Mouse (Mus musculus): ENCODE data around the gene Myo9b. TPM values are rescaled to one million over a fixed set of nuclear protein-coding genes. Genes with fewer than 3 reads are reported as not detected.
A peak's percentile ranks its signal among the peaks of the same experiment; 100 is the strongest.
"Not testable (repeated sequence)": the region's sequence is repeated elsewhere in the genome, so short reads cannot be mapped to it uniquely, and the experiment has no call there.

The Myo9b gene
- polyA plus RNA-seq, 1 experiment: 51.9 TPM

- TF ChIP-seq CTCF (IDR thresholded peaks at IDR 0.05; ENCODE audit: borderline replicate concordance, extremely low read depth, insufficient read depth, insufficient read length): no peak
- TF ChIP-seq POLR2A (IDR thresholded peaks at IDR 0.05; ENCODE audit: borderline replicate concordance, extremely low read depth, insufficient read depth, insufficient read length, poor library complexity, severe bottlenecking): no peak
- DNase-seq (ENCODE audit: low read depth): no peak
Measured at GRCm38 (mm10) chr8:71303632-71304031, 31.1 kb downstream of the Myo9b start.

GRCm38 (mm10) chr8:71305988-71306387, 33.5 kb downstream of the Myo9b start:
- TF ChIP-seq CTCF (IDR thresholded peaks at IDR 0.05; ENCODE audit: borderline replicate concordance, extremely low read depth, insufficient read depth, insufficient read length) (no peak), POLR2A (IDR thresholded peaks at IDR 0.05; ENCODE audit: borderline replicate concordance, extremely low read depth, insufficient read depth, insufficient read length, poor library complexity, severe bottlenecking) (no peak)
- no peak for DNase-seq (ENCODE audit: low read depth)

- TF ChIP-seq CTCF (IDR thresholded peaks at IDR 0.05; ENCODE audit: borderline replicate concordance, extremely low read depth, insufficient read depth, insufficient read length): no peak
- no peak for TF ChIP-seq POLR2A (IDR thresholded peaks at IDR 0.05; ENCODE audit: borderline replicate concordance, extremely low read depth, insufficient read depth, insufficient read length, poor library complexity, severe bottlenecking)
- no peak for DNase-seq (ENCODE audit: low read depth)
Measured at GRCm38 (mm10) chr8:71307371-71307770, 34.9 kb downstream of the Myo9b start.

- TF ChIP-seq CTCF (IDR thresholded peaks at IDR 0.05; ENCODE audit: borderline replicate concordance, extremely low read depth, insufficient read depth, insufficient read length) (no peak), POLR2A (IDR thresholded peaks at IDR 0.05; ENCODE audit: borderline replicate concordance, extremely low read depth, insufficient read depth, insufficient read length, poor library complexity, severe bottlenecking) (no peak)
- no peak for DNase-seq (ENCODE audit: low read depth)
Measured at GRCm38 (mm10) chr8:71307913-71308312, 35.4 kb downstream of the Myo9b start.

GRCm38 (mm10) chr8:71310446-71310845, 37.9 kb downstream of the Myo9b start:
- TF ChIP-seq CTCF (IDR thresholded peaks at IDR 0.05; ENCODE audit: borderline replicate concordance, extremely low read depth, insufficient read depth, insufficient read length) (no peak), POLR2A (IDR thresholded peaks at IDR 0.05; ENCODE audit: borderline replicate concordance, extremely low read depth, insufficient read depth, insufficient read length, poor library complexity, severe bottlenecking) (no peak)
- no peak for DNase-seq (ENCODE audit: low read depth)

- DNase-seq (ENCODE audit: low read depth): peak; percentile 14
- TF ChIP-seq POLR2A (IDR thresholded peaks at IDR 0.05; ENCODE audit: borderline replicate concordance, extremely low read depth, insufficient read depth, insufficient read length, poor library complexity, severe bottlenecking): no peak
Measured at GRCm38 (mm10) chr8:71312700-71313099, 40.2 kb downstream of the Myo9b start.

- TF ChIP-seq CTCF (IDR thresholded peaks at IDR 0.05; ENCODE audit: borderline replicate concordance, extremely low read depth, insufficient read depth, insufficient read length) (no peak), POLR2A (IDR thresholded peaks at IDR 0.05; ENCODE audit: borderline replicate concordance, extremely low read depth, insufficient read depth, insufficient read length, poor library complexity, severe bottlenecking) (no peak)
- DNase-seq (ENCODE audit: low read depth): no peak
Measured at GRCm38 (mm10) chr8:71313951-71314350, 41.4 kb downstream of the Myo9b start.

GRCm38 (mm10) chr8:71315972-71316371, 43.5 kb downstream of the Myo9b start:
- TF ChIP-seq CTCF (IDR thresholded peaks at IDR 0.05; ENCODE audit: borderline replicate concordance, extremely low read depth, insufficient read depth, insufficient read length) (no peak), POLR2A (IDR thresholded peaks at IDR 0.05; ENCODE audit: borderline replicate concordance, extremely low read depth, insufficient read depth, insufficient read length, poor library complexity, severe bottlenecking) (no peak)
- no peak for DNase-seq (ENCODE audit: low read depth)

GRCm38 (mm10) chr8:71316486-71317031, 44.0 kb downstream of the Myo9b start:
- TF ChIP-seq POLR2A (IDR thresholded peaks at IDR 0.05; ENCODE audit: borderline replicate concordance, extremely low read depth, insufficient read depth, insufficient read length, poor library complexity, severe bottlenecking): no peak
- no peak for TF ChIP-seq CTCF (IDR thresholded peaks at IDR 0.05; ENCODE audit: borderline replicate concordance, extremely low read depth, insufficient read depth, insufficient read length)
- DNase-seq (ENCODE audit: low read depth): no peak

GRCm38 (mm10) chr8:71318610-71319009, 46.1 kb downstream of the Myo9b start:
- not testable (repeated sequence) for DNase-seq (ENCODE audit: low read depth)

- not testable (repeated sequence) for DNase-seq (ENCODE audit: low read depth)
Measured at GRCm38 (mm10) chr8:71319760-71320159, 47.2 kb downstream of the Myo9b start.

GRCm38 (mm10) chr8:71322939-71323338, 50.4 kb downstream of the Myo9b start:
- DNase-seq (ENCODE audit: low read depth): no peak
- TF ChIP-seq CTCF (IDR thresholded peaks at IDR 0.05; ENCODE audit: borderline replicate concordance, extremely low read depth, insufficient read depth, insufficient read length) (no peak), POLR2A (IDR thresholded peaks at IDR 0.05; ENCODE audit: borderline replicate concordance, extremely low read depth, insufficient read depth, insufficient read length, poor library complexity, severe bottlenecking) (no peak)

- peak; percentile 11 for DNase-seq (ENCODE audit: low read depth)
Measured at GRCm38 (mm10) chr8:71324848-71325247, 52.3 kb downstream of the Myo9b start.

GRCm38 (mm10) chr8:71337834-71338233, 65.3 kb downstream of the Myo9b start:
- not testable (repeated sequence) for DNase-seq (ENCODE audit: low read depth)

More at GRCm38 (mm10) chr8:71324848-71325247, 52.3 kb downstream of the Myo9b start:
- TF ChIP-seq POLR2A (IDR thresholded peaks at IDR 0.05; ENCODE audit: borderline replicate concordance, extremely low read depth, insufficient read depth, insufficient read length, poor library complexity, severe bottlenecking): no peak
- TF ChIP-seq CTCF (IDR thresholded peaks at IDR 0.05; ENCODE audit: borderline replicate concordance, extremely low read depth, insufficient read depth, insufficient read length): peak; percentile 30; the same call in 1 of the 2 replicates
